Mouse (Mus musculus): Measurements from ENCODE around the gene Trem3.

GRCm38 (mm10) chr17:48293500-48294194 is 46.1 kb downstream of the Trem3 start:
- TF ChIP-seq CTCF (IDR thresholded peaks at IDR 0.05; ENCODE audit: extremely low read depth, insufficient read depth, low read length) (no peak), POLR2A (IDR thresholded peaks at IDR 0.05; ENCODE audit: extremely low read depth, insufficient read depth, low read length) (no peak)
